Mouse (Mus musculus) cerebellum, adult 9-10 months (tissue): ENCODE results near the gene Gm11938.
"Not testable (repeated sequence)": the region's sequence is repeated elsewhere in the genome, so short reads cannot be mapped to it uniquely, and the experiment has no call there.

Source experiments
- DNase-seq: peaks from one replicate; pipeline ENCODE4 v3.0.0; 2022

Gm11938 gene

DNA sequence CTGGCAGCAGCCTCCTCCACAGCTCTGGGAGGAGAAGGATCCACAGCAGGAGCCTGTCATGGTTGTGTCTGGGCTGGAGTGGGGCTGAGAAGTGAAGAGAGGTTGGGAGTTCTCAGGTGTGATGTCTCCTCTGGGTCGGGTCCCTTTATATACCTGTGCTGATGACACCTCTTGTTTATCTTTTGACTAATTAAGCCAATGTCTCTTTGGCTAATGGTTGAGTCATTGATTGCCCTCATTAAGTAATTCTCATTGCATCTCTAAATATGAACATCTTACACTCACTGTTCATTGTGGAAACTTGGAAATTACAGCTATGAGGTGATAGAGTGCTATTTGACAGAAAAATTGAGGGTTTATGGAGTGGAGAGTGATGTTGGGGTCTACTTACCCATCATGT, at the start of gene Gm11938:
Gene Gm11938, minus strand, starts transcription at position 101 of the 400 bp plus-strand sequence.
- not testable (repeated sequence) for DNase-seq

DNA sequence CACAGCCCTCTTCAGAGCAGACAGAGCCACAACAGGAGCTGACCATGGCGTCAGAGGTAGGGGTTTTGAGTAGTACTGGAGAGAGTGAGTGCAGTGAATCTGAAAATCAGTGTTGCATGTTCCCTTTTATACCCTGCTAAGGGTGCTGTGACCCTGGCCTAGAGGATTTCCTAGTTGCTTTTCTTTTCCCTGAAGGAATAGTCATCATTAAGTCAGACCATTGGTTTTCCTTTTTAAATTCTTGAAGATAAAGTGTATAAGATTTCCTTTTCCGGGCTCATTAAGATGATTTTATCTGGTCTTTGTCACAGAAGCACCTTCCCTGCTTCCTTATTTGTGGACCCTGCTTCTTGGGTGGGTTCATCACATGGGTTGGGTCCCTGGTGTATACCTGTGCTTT, 47.0 kb upstream of the Gm11938 start, which contains the start of gene Gm11555:
Gene Gm11555, minus strand, starts transcription at position 101 of the 400 bp plus-strand sequence.
- DNase-seq: no peak

DNA sequence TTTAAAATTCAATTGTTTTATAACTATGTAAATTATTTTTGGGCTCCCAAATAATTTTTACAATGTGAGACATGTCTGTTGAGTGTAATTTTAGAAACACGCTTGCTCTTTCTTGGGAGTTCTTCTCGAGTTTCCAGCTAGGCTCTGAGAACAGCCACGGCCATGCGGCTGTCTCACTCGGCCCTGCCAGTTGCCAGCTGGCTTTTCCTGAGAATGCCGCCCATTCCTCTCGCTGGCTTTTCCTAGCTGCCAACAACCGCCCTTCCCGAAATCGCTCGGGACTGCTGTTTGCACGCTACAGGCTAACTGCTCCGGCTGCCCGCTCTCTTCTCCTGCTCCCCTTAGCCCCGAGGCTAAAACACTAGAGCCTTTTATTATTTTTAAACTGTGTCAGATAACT, 43.3 kb upstream of the Gm11938 start:
- no peak for DNase-seq

GRCm38 (mm10) chr11:99644351-99644750, 41.2 kb upstream of the Gm11938 start:
- DNase-seq: no peak

DNA sequence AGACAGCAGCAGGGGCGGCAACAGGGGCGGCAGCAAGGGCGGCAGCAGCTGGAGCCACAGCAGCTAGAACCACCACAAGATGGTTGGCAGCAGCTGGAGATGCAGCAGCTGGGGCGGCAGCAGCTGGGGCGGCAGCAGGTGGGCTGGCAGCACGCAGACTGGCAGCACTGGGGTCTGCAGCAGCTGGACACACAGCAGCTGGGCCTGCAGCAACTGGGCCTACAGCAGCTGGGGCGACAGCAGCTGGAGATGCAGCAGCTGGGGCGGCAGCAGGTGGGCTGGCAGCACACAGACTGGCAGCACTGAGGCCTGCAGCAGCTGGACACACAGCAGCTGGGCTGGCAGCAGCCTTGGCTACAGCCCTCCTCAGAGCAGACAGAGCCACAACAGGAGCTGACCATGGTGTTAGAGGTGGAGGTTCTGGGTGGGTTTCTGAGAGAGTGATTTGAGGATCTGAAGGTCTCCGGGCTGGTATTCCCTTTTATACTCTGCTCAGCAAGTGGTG, 40.6 kb upstream of the Gm11938 start, which contains the start of gene Krtap4-7:
Gene Krtap4-7, minus strand, starts transcription at position 455 of the 505 bp plus-strand sequence.
- not testable (repeated sequence) for DNase-seq

- DNase-seq: no peak
Measured at GRCm38 (mm10) chr11:99640926-99641325, 37.8 kb upstream of the Gm11938 start.

- no peak for DNase-seq
Measured at GRCm38 (mm10) chr11:99637086-99637485, 34.0 kb upstream of the Gm11938 start.

DNA sequence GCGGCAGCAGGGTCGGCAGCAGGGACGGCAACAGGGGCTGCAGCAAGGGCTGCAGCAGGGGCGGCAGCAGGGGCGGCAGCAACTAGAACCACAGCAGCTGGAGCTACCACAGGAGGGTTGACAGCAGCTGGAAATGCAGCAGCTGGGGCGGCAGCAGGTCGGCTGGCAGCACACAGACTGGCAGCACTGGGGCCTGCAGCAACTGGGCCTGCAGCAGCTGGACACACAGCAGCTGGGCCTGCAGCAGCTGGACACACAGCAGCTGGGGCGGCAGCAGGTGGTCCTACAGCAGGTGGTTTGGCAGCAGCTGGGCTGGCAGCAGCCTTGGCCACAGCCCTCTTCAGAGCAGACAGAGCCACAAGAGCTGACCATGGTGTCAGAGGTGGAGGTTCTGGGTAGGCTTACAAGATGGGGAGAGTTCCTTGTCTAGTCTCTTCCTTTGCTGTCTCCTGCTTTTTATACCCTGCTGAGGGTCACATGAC, 31.6 kb upstream of the Gm11938 start, which contains the start of gene Krtap4-2:
Gene Krtap4-2, minus strand, starts transcription at position 432 of the 482 bp plus-strand sequence.
- DNase-seq: no peak

- no peak for DNase-seq
Measured at GRCm38 (mm10) chr11:99633293-99633692, 30.2 kb upstream of the Gm11938 start.

GRCm38 (mm10) chr11:99630890-99631289, 27.8 kb upstream of the Gm11938 start:
- no peak for DNase-seq

DNA sequence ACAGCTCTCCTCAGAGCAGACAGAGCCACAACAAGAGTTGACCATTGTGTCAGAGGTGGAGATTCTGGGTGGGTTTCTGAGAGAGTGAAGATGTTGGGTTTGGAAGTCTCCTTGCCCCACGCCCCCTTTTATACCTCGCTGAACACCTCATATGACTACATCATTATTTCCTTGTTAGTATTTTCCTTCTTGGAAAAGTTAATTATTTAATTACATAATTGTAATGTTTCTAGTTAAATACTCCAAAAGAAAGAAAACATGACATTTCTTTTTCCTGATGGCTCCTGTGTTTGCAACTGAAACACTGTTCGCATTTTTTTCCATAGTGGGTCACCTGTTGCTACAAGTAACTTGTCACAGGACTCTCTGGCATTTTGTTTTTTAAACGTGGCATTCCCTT, 25.0 kb upstream of the Gm11938 start, which contains the start of gene Krtap4-1:
Gene Krtap4-1, minus strand, starts transcription at position 101 of the 400 bp plus-strand sequence.
- no peak for DNase-seq

DNA sequence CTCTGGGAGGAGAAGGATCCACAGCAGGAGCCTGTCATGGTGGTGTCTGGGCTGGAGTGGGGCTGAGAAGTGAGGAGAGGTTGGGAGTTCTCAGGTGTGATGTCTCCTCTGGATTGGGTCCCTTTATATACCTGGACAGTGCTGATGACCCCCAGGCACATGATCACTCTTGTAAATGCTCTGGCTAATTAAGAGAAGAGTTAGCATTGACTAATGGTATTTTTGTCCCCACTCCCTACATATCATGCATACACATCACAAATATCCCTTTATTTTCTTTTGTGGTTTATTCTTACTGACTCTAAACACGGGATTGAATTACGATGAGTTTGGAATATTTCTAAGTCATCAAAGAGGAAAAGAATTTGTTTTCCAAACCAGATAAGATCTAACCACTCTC, 17.2 kb upstream of the Gm11938 start, which contains the start of gene Gm11562:
Gene Gm11562, minus strand, starts transcription at position 101 of the 400 bp plus-strand sequence.
- DNase-seq: no peak

DNA sequence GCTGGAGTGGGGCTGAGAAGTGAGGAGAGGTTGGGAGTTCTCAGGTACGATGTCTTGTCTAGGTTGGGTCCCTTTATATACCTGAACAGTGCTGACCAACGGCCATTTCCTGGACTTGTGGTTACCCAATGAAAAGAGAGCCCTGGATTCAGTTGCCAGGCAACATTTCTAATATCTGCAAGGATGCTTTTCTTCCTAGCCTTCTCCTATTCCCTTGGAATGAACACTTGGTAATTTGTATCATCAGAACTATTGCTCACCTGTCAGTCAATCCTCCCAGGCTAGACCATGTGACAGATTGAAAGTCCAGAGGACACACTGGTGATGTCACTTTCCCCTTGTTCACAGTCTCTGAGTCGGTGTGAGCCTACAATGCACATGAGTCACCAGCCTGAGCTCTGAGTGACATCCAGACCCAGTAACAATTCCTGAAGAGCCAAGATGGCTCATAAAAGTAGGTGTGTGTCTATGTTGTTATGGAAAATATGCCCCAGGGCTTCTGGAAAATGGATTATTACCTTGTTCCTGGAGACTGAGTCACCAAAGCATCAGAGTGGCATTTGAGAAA, 11.8 kb upstream of the Gm11938 start, which contains the start of gene Krtap2-4:
Gene Krtap2-4, minus strand, starts transcription at position 51 of the 568 bp plus-strand sequence.
- no peak for DNase-seq

- not testable (repeated sequence) for DNase-seq
Measured at GRCm38 (mm10) chr11:99610089-99610488, 7.0 kb upstream of the Gm11938 start, which contains the start of gene Gm11937. Gm11937 (minus strand) TSS chr11:99610189.

- peak; percentile 64 for DNase-seq
Measured at GRCm38 (mm10) chr11:99609126-99609525, 6.0 kb upstream of the Gm11938 start.

DNA sequence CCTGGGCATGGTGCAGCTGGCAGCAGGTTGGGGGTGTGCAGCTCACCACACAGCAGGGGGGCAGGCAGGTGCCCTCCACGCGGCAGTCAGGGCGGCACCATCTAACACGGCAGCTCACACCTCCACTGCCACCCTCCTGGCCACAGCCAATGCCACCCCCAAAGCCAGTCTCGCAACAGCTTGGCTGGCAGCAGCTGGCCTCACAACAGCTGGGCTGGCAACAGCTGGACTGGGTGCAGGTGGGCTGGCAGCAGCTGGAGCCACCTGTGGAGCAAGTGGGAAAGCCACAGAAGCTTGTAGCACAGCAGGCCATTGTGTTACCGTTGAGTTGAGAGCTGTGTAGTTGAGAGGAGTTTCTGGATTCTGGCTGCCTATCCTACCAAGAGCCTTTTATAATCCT, 5.4 kb downstream of the Gm11938 start, which contains the start of gene Krtap9-3:
Gene Krtap9-3, minus strand, starts transcription at position 364 of the 400 bp plus-strand sequence.
- DNase-seq: not testable (repeated sequence)

DNA sequence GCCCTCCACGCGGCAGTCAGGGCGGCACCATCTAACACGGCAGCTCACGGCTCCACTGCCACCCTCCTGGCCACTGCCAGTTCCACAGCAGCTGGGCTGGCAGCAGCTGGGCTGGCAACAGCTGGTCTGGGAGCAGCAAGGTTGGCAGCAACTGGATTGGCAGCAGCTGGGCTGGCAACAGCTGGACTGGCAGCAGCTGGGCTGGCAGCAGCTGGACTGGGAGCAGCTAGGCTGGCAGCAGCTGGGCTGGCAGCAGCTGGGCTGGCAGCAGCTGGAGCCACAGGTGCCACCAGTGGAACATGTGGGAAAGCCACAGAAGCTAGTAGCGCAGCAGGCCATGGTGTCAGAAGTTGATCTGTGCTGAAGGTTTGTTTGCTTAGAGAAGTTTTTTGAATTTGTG, 12.1 kb downstream of the Gm11938 start, which contains the start of gene Krtap1-3:
Gene Krtap1-3, minus strand, starts transcription at position 359 of the 400 bp plus-strand sequence.
- DNase-seq: no peak

GRCm38 (mm10) chr11:99585096-99585495, 18.0 kb downstream of the Gm11938 start:
- DNase-seq: no peak

DNA sequence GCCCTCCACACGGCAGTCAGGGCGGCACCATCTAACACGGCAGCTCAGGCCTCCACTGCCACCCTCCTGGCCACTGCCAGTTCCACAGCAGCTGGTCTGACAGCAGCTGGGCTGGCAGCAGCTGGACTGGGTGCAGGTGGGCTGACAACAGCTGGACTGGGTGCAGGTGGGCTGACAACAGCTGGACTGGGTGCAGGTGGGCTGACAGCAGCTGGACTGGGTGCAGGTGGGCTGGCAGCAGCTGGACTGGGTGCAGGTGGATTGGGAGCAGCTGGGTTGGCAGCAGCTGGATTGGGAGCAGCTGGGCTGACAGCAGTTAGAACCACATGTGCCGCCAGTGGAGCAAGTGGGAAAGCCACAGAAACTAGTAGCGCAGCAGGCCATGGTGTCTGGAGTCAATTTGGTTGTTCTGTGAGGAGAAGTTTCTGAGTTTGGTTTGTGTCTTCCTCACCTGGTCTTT, 19.8 kb downstream of the Gm11938 start, which contains the start of gene Krtap1-4:
Gene Krtap1-4, minus strand, starts transcription at position 410 of the 460 bp plus-strand sequence.
- no peak for DNase-seq

GRCm38 (mm10) chr11:99581564-99581963, 21.5 kb downstream of the Gm11938 start:
- DNase-seq: no peak

- DNase-seq: no peak
Measured at GRCm38 (mm10) chr11:99581051-99581450, 22.1 kb downstream of the Gm11938 start.

DNA sequence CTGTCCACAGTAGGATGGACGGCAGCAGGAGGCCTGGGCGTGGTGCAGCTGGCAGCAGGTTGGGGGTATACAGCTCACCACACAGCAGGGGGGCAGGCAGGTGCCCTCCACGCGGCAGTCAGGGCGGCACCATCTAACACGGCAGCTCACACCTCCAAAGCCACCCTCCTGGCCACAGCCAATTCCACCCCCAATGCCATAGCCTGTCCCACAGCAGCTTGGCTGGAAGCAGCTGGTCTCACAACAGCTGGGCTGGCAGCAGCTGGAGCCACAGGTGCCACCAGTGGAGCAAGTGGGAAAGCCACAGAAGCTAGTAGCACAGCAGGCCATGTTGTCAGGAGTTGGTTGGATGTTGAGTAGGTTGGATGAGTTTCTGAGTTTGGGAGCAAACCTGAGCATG, 22.5 kb downstream of the Gm11938 start, which contains the start of gene Krtap1-5:
Gene Krtap1-5, minus strand, starts transcription at position 381 of the 400 bp plus-strand sequence.
- no peak for DNase-seq

- peak; percentile 47 for DNase-seq
Measured at GRCm38 (mm10) chr11:99574106-99574505, 29.0 kb downstream of the Gm11938 start.
